Mouse (Mus musculus): ENCODE results near the gene Ms4a4b.

DNA sequence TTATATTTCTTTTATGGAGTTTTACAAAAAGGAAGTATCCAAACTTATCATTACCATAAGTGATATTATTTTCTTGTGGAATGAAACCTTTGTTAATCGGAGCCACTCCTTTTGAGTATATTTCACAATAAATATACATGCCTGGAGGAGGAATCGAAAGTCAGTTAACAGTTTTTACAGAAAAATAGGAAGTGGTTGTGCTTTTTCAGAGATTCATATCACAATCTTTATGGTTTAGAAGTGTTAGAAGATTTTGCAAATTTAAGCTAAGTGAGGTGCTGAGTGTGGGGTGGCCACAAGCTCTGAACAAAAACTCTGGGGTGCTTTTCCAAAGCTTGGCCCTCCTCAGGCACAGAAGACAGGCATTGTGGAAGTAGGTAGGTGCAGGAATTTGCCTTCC lies 3.9 kb downstream of the Ms4a4b start:
- no peak for TF ChIP-seq CTCF (IDR thresholded peaks at IDR 0.05; ENCODE audit: low read depth, low read length)
- no peak for TF ChIP-seq POLR2A (IDR thresholded peaks at IDR 0.05; ENCODE audit: insufficient read depth, low read length)

Data from ES-Bruce4 (cell line).